Mouse (Mus musculus): ENCODE data around the gene Rhox2f.
"Not testable (repeated sequence)": the region's sequence is repeated elsewhere in the genome, so short reads cannot be mapped to it uniquely, and the experiment has no call there.

Gene Rhox2f

DNA sequence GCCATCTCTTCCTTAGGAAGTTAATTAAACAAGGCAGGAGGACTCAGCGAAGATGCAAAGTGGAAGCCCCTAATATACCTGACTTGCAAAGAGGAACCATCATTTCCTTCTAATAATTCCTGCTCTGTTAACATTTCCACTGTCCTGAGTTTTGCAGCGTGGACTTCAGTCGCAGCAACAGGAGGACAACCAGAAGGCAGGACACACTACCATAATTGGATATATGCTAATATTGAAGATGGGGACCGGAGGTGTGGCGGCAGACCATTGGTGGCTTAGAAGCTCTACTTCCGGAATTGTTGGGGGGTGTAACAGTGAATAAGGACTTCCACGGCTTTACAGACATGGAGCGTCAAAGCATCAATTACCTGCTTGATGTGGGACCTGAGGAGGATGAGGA is at the start of gene Rhox2f:
Gene Rhox2f (plus strand): TSS at position 301 of the 400 bp plus-strand sequence.
- DNase-seq (ENCODE audit: low spot score): not testable (repeated sequence)

GRCm38 (mm10) chrX:37530152-37530551 is 41.1 kb upstream of the Rhox2f start, which contains the start of gene Rhox2e:
Gene Rhox2e, plus strand, starts transcription at chrX:37530452.
- not testable (repeated sequence) for DNase-seq (ENCODE audit: low spot score)

DNA sequence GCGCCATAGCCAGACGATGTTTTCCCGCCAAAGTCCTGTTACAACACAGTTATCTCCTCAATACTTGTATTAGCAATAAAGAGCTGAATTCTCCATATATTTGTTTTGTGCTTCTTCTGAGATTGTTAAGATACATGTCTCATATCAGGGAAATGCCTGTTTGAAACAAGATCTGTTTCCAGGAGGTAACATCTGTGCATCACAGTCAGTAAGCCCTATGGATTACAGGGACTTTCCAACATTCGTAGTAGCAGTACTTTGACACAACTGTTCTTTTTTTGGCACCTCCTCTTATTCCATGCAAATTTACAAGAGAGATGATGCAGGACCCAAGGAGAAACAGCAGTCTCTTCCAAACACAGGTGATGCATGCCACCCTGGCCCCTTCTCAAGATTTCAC is 29.5 kb upstream of the Rhox2f start, which contains the start of gene Rhox3e:
Gene Rhox3e (plus strand): TSS at position 301 of the 400 bp plus-strand sequence.
- DNase-seq (ENCODE audit: low spot score): not testable (repeated sequence)

- not testable (repeated sequence) for DNase-seq (ENCODE audit: low spot score)
Measured at GRCm38 (mm10) chrX:37557112-37557511, 14.1 kb upstream of the Rhox2f start, which contains the start of gene Rhox4e. Gene Rhox4e, plus strand, starts transcription at chrX:37557412.

- DNase-seq (ENCODE audit: low spot score): not testable (repeated sequence)
Measured at GRCm38 (mm10) chrX:37572638-37573037, 1.4 kb downstream of the Rhox2f start.

DNA sequence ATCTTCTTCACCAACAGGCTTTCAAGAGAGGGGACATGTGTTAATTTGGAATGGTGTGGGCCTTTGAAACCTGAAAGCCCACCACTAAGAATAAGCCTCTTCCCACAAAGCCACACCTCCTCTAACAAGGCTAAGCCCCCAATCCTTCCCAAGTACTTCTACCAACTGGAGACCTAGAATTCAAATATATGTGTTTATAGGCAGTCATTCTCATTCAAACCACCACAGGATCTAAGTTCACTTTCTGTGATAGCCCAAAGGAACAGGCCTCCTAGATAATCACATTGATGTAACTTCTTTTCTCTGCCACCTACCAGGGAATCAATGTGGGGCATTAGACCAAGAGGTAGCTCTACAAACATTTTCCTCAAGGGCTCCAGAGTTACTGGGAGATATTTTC is 9.5 kb downstream of the Rhox2f start, which contains the start of gene Rhox3f:
Gene Rhox3f (plus strand): TSS at position 301 of the 400 bp plus-strand sequence.
- DNase-seq (ENCODE audit: low spot score): not testable (repeated sequence)

DNA sequence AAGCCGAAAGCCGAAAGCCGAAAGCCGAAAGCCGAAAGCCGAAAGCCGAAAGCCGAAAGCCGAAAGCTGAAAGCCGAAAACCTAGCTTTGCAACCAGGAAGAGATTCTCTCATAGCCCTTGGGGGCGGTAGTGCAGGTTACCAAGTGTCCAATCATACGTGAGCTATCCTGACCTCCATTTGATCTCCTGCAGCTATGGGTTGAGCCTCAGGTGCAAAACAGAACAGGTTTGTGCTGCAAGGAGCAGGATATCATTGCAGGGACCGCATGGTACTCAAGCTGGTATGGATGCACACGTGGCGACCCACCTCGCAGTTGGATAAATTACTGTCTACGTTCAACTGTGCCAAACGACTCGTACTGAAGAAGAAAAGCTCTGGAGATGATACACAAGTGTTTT is 36.4 kb downstream of the Rhox2f start, which contains the start of gene Rhox4f:
Gene Rhox4f (minus strand): TSS at position 101 of the 400 bp plus-strand sequence.
- not testable (repeated sequence) for DNase-seq (ENCODE audit: low spot score)
